Mouse (Mus musculus) kidney, postnatal 25 days (tissue): ENCODE data around the gene Cela3b.
A peak's percentile ranks its signal among the peaks of the same experiment; 100 is the strongest.
"Not testable (repeated sequence)": the region's sequence is repeated elsewhere in the genome, so short reads cannot be mapped to it uniquely, and the experiment has no call there.

Experiments
- DNase-seq, 2 experiments: peaks; one replicate each; pipeline ENCODE4 v3.0.0; 2021; ENCODE audit warnings: mixed read lengths in 2 of 2

The Cela3b gene

GRCm38 (mm10) chr4:137412185-137412709, 18.1 kb downstream of the Cela3b start:
- DNase-seq, result not testable (repeated sequence)

- DNase-seq, result no peak
Observed at GRCm38 (mm10) chr4:137409691-137410090, 20.6 kb downstream of the Cela3b start, which contains the start of gene Cela3a. TSS of gene Cela3a (minus strand) at chr4:137409791.

GRCm38 (mm10) chr4:137405571-137405970, 24.8 kb downstream of the Cela3b start:
- no peak for DNase-seq

- peak; percentile 31 to 49 for DNase-seq
Observed at GRCm38 (mm10) chr4:137396641-137397525, 33.5 kb downstream of the Cela3b start.

GRCm38 (mm10) chr4:137393378-137394135, 36.8 kb downstream of the Cela3b start:
- DNase-seq, result peak; percentile 24 to 55

GRCm38 (mm10) chr4:137392874-137393273, 37.5 kb downstream of the Cela3b start:
- DNase-seq, result peak in 1 of 2 experiments; percentile 41

- no peak for DNase-seq
Observed at GRCm38 (mm10) chr4:137391287-137391686, 39.1 kb downstream of the Cela3b start.

- DNase-seq, result no peak
Observed at GRCm38 (mm10) chr4:137390196-137390595, 40.1 kb downstream of the Cela3b start.

GRCm38 (mm10) chr4:137388983-137389382, 41.4 kb downstream of the Cela3b start:
- DNase-seq, result peak; percentile 61 to 78

GRCm38 (mm10) chr4:137388059-137388794, 42.1 kb downstream of the Cela3b start:
- peak; percentile 86 to 93 for DNase-seq

GRCm38 (mm10) chr4:137387482-137388058, 42.8 kb downstream of the Cela3b start:
- no peak for DNase-seq

- DNase-seq, result no peak
Observed at GRCm38 (mm10) chr4:137380702-137381605, 49.4 kb downstream of the Cela3b start.

- no peak for DNase-seq
Observed at GRCm38 (mm10) chr4:137379713-137380255, 50.6 kb downstream of the Cela3b start.

- no peak for DNase-seq
Observed at GRCm38 (mm10) chr4:137379085-137379484, 51.3 kb downstream of the Cela3b start.

GRCm38 (mm10) chr4:137377526-137378304, 52.6 kb downstream of the Cela3b start:
- DNase-seq, result peak in 1 of 2 experiments; percentile 24

GRCm38 (mm10) chr4:137376778-137377177, 53.6 kb downstream of the Cela3b start:
- peak in 1 of 2 experiments; percentile 14 for DNase-seq

GRCm38 (mm10) chr4:137375314-137376278, 54.7 kb downstream of the Cela3b start:
- no peak for DNase-seq

GRCm38 (mm10) chr4:137373711-137374110, 56.6 kb downstream of the Cela3b start:
- DNase-seq, result peak; percentile 21 to 68
